Mouse (Mus musculus) olfactory bulb, adult 2 months (tissue): ENCODE measurements at regions not wholly inside any gene's neighbourhood (a gene's known extent, or its start where the extent isn't known, plus 50 kb on each side); places are given as distances from the start of the nearest gene placed in this dataset.

Experiments used
- CTCF ChIP-seq: fragments of 200-500 bp; IDR thresholded peaks from 2 replicates; pipeline ENCODE4 v1.5.1; 2012; ENCODE audit warnings: low read depth, mild to moderate bottlenecking, low read length, moderate library complexity; ENCODE audit not compliant: insufficient read depth
- POLR2A ChIP-seq: fragments of 200-500 bp; IDR thresholded peaks from 2 replicates; pipeline ENCODE4 v1.6.1; 2012; ENCODE audit warnings: mild to moderate bottlenecking, low read depth, low read length, moderate library complexity; ENCODE audit not compliant: insufficient read depth

DNA sequence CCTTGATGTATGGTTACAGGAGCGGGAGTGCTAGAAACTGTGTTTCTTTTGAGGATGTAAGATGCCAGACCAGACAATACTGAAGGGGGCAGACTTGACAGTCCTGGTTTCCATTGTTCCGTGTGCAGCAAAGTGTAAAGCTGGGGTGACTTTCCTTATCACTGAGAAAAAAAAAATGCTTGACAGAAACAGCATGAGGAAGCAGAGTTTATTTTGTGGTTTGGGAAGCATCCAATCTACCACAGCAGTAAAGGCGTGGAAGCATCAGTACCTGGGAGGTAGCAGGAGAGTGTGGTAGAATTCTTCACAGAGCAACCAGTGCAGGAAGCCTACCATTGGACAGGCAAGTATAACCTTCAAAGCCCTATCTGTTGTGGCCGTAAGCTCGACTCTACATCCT, 322.3 kb downstream of the Mycn start:
- TF ChIP-seq POLR2A (no peak), CTCF (no peak)
